Mouse (Mus musculus): ENCODE measurements around the gene Camk1g.

The Camk1g gene

GRCm38 (mm10) chr1:193309785-193310518 is 60.1 kb downstream of the Camk1g start:
- no peak for ATAC-seq (ENCODE audit: insufficient number of reproducible peaks, low FRiP score, low TSS enrichment)

GRCm38 (mm10) chr1:193306832-193307231 is 63.3 kb downstream of the Camk1g start:
- no peak for ATAC-seq (ENCODE audit: insufficient number of reproducible peaks, low FRiP score, low TSS enrichment)

GRCm38 (mm10) chr1:193305386-193305785 is 64.7 kb downstream of the Camk1g start:
- ATAC-seq (ENCODE audit: insufficient number of reproducible peaks, low FRiP score, low TSS enrichment), result peak; percentile 86

GRCm38 (mm10) chr1:193303096-193303495 is 67.0 kb downstream of the Camk1g start:
- ATAC-seq (ENCODE audit: insufficient number of reproducible peaks, low FRiP score, low TSS enrichment), result no peak

- no peak for ATAC-seq (ENCODE audit: insufficient number of reproducible peaks, low FRiP score, low TSS enrichment)
These were observed 68.0 kb downstream of the Camk1g start for GRCm38 (mm10) chr1:193302093-193302405.

- 0 out of 2 replicates have a peak, but pooled peaks have one; percentile 24 for ATAC-seq (ENCODE audit: insufficient number of reproducible peaks, low FRiP score, low TSS enrichment)
These were observed 68.6 kb downstream of the Camk1g start for GRCm38 (mm10) chr1:193301216-193302092.

- no peak for ATAC-seq (ENCODE audit: insufficient number of reproducible peaks, low FRiP score, low TSS enrichment)
These were observed 70.1 kb downstream of the Camk1g start for GRCm38 (mm10) chr1:193299995-193300394.

- no peak for ATAC-seq (ENCODE audit: insufficient number of reproducible peaks, low FRiP score, low TSS enrichment)
These were observed 71.8 kb downstream of the Camk1g start for GRCm38 (mm10) chr1:193298141-193298765.
